Mouse (Mus musculus): ENCODE results near the gene Mmp23. TPM values are rescaled to one million over a fixed set of nuclear protein-coding genes. Genes with fewer than 3 reads are reported as not detected.

Mmp23 gene
- polyA plus RNA-seq (2015; fragmentation: Nextera tagmentation; extraction: Ambion mirVana) = 56.6 and 63.4 TPM in 2 replicates

- Histone ChIP-seq H3K9ac (ENCODE audit: low read length) (peak within 1 kb of the TSS; percentile 81), H3K27ac (ENCODE audit: low read length) (peak within 1 kb of the TSS; percentile 79), H3K36me3 (ENCODE audit: control insufficient read depth, insufficient read depth) (peaks cover 26% of the 10 kb centered on the region), H3K4me3 (ENCODE audit: low read length) (peak within 1 kb of the TSS; percentile 61), H3K27me3 (ENCODE audit: control insufficient read depth, insufficient read depth, low read length) (peaks cover 23% of the 10 kb centered on the region), H3K4me2 (ENCODE audit: low read depth, low read length) (peak within 1 kb of the TSS; percentile 88), H3K4me1 (ENCODE audit: control insufficient read depth, insufficient read depth, low read length) (peaks cover 36% of the 10 kb centered on the region), H3K9me3 (replicated peaks; ENCODE audit: control insufficient read depth, low read length) (no peaks in the 10 kb centered on the region)
- ATAC-seq (replicated peaks; ENCODE audit: extremely low read depth, insufficient read depth, low FRiP score) = peak; percentile 60
- WGBS = under 1% methylated on average over 33 of the region's 33 CpGs
These were observed at the start of gene Mmp23 for GRCm38 (mm10) chr4:155653086-155653450. Gene Mmp23 (minus strand): TSS chr4:155653384.

- ATAC-seq (replicated peaks; ENCODE audit: extremely low read depth, insufficient read depth, low FRiP score) = no peak
- H3K9me3 ChIP-seq (replicated peaks; ENCODE audit: control insufficient read depth, low read length) = no peaks in the 10 kb centered on the region
- no peak overlapping the region for H3K4me3 ChIP-seq (ENCODE audit: low read length)
These were observed 47.2 kb upstream of the Mmp23 start for GRCm38 (mm10) chr4:155700425-155700824.

DNA sequence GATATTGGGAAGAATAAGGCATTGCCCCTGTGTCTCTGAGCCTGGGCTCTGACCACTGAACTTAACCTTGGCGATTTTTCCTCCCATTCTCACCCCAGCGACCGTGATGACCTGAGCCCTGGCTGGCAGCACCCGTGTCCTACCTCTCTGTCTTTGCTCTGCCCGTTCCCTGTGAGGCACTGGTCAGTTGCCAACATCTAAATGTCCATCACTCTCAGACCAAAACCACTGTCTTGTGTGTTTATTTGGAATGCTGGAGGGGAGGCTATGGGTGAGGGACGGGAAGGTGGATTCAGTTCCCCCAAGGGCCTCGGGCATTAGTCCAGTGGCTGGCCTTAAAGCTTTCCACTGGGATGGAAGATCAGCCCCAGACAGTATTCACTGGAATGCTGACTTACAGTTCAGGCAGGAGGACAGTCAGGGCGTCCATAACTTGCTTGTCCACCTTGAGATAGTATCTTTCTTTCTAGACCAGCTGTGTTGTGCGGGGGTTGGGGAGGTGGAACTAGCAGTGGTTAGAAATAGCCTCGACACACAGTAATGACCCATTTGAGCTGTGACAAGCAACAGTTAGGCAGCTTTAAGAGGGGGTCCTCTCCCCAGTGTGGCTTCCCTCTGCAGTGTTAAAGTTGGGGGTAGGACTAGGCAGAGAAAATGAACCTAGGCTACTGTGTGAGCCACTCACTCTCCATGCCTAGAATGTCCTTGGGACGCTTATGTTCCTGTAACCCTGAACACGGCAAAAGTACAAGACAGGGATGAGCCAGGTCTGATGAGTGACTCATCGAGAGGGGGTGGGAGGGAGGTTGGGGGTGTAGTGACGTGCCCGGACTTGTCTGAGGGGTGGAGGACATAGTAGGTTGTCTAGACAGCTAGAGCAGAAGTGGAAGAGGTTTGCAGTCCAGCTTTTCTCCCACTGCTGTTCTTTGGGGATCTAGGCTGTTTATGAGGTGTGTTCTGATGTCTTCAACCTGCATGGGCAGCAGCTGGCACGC lies 43.4 kb upstream of the Mmp23 start:
- H3K36me3 ChIP-seq (ENCODE audit: control insufficient read depth, insufficient read depth) = no peaks in the 10 kb centered on the region
- 0 out of 2 replicates have a peak, but pooled peaks cover 5% of the 10 kb centered on the region for H3K27me3 ChIP-seq (ENCODE audit: control insufficient read depth, insufficient read depth, low read length)
- no peak overlapping the region for H3K9ac ChIP-seq (ENCODE audit: low read length)
- no peak overlapping the region for H3K27ac ChIP-seq (ENCODE audit: low read length)
- WGBS = 62% methylated on average over 16 of the region's 16 CpGs
- H3K4me1 ChIP-seq (ENCODE audit: control insufficient read depth, insufficient read depth, low read length) = no peaks in the 10 kb centered on the region
- no peaks in the 10 kb centered on the region for H3K9me3 ChIP-seq (replicated peaks; ENCODE audit: control insufficient read depth, low read length)
- H3K4me3 ChIP-seq (ENCODE audit: low read length) = no peak overlapping the region
- no peak overlapping the region for H3K4me2 ChIP-seq (ENCODE audit: low read depth, low read length)
- ATAC-seq (replicated peaks; ENCODE audit: extremely low read depth, insufficient read depth, low FRiP score) = no peak

More at GRCm38 (mm10) chr4:155700425-155700824, 47.2 kb upstream of the Mmp23 start:
- H3K27ac ChIP-seq (ENCODE audit: low read length) = no peak overlapping the region
- H3K9ac ChIP-seq (ENCODE audit: low read length) = no peak overlapping the region
- H3K36me3 ChIP-seq (ENCODE audit: control insufficient read depth, insufficient read depth) = no peaks in the 10 kb centered on the region
- no peak overlapping the region for H3K4me2 ChIP-seq (ENCODE audit: low read depth, low read length)
- no peaks in the 10 kb centered on the region for H3K27me3 ChIP-seq (ENCODE audit: control insufficient read depth, insufficient read depth, low read length)
- H3K4me1 ChIP-seq (ENCODE audit: control insufficient read depth, insufficient read depth, low read length) = peaks cover 3% of the 10 kb centered on the region; the same call in 1 of the 2 replicates

- Histone ChIP-seq H3K4me1 (ENCODE audit: control insufficient read depth, insufficient read depth, low read length) (no peaks in the 10 kb centered on the region), H3K4me3 (ENCODE audit: low read length) (no peak overlapping the region), H3K9me3 (replicated peaks; ENCODE audit: control insufficient read depth, low read length) (no peaks in the 10 kb centered on the region), H3K27me3 (ENCODE audit: control insufficient read depth, insufficient read depth, low read length) (0 out of 2 replicates have a peak, but pooled peaks cover 7% of the 10 kb centered on the region), H3K27ac (ENCODE audit: low read length) (no peak overlapping the region), H3K36me3 (ENCODE audit: control insufficient read depth, insufficient read depth) (no peaks in the 10 kb centered on the region), H3K9ac (ENCODE audit: low read length) (no peak overlapping the region), H3K4me2 (ENCODE audit: low read depth, low read length) (peak overlapping the region; percentile 95; the same call in 1 of the 2 replicates)
- 91% methylated on average over 4 of the region's 4 CpGs for WGBS
- ATAC-seq (replicated peaks; ENCODE audit: extremely low read depth, insufficient read depth, low FRiP score) = no peak
These were observed 42.4 kb upstream of the Mmp23 start for GRCm38 (mm10) chr4:155695531-155696062.

DNA sequence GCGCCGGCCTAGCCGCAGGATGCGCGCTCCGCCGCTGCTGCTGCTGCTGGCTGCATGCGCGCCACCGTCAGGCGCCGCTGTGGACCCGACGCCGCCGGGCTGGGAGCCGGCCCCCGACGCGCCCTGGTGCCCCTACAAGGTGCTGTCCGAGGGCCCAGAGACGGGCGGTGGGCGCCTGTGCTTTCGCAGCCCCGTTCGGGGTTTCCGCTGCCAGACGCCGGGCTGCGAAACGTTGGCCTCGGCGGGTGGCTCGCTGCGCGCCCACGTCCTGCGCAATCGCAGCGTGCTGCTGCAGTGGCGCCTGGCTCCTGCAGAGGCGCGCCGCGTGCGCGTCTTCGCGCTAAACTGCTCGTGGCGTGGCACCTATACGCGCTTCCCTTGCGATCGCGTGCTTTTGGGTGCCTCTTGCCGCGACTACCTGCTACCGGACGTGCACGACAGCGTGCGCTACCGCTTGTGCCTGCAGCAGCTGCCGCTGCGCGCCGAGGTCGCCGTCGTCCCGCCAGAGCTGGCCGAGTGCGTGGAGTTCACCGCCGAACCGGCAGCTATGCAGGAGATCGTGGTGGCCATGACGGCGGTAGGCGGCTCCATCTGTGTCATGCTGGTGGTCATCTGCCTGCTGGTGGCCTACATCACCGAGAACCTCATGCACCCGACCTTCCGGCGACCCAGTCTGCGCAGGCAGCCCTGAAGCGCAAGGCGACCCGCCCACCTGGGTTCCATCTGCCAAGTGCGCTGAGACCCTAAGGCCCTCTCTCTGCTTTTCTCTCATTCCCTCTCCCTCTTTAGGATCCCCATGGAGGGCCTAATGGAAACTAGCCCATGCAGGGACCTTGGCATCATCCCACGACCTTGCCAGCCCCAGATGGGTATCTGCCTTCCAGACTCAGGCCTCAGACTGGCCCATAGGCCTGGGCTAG lies 41.6 kb upstream of the Mmp23 start:
- H3K4me1 ChIP-seq (ENCODE audit: control insufficient read depth, insufficient read depth, low read length) = no peaks in the 10 kb centered on the region
- H3K9me3 ChIP-seq (replicated peaks; ENCODE audit: control insufficient read depth, low read length) = no peaks in the 10 kb centered on the region
- no peaks in the 10 kb centered on the region for H3K36me3 ChIP-seq (ENCODE audit: control insufficient read depth, insufficient read depth)
- peak overlapping the region; percentile 79 for H3K9ac ChIP-seq (ENCODE audit: low read length)
- H3K4me3 ChIP-seq (ENCODE audit: low read length) = peak overlapping the region; percentile 79
- H3K4me2 ChIP-seq (ENCODE audit: low read depth, low read length) = peak overlapping the region; percentile 95
- 0 out of 2 replicates have a peak, but pooled peaks cover 7% of the 10 kb centered on the region for H3K27me3 ChIP-seq (ENCODE audit: control insufficient read depth, insufficient read depth, low read length)
- WGBS = 1% methylated on average over 92 of the region's 92 CpGs
- no peak overlapping the region for H3K27ac ChIP-seq (ENCODE audit: low read length)
- ATAC-seq (replicated peaks; ENCODE audit: extremely low read depth, insufficient read depth, low FRiP score) = peak; percentile 77

- no peaks in the 10 kb centered on the region for H3K36me3 ChIP-seq (ENCODE audit: control insufficient read depth, insufficient read depth)
- no peaks in the 10 kb centered on the region for H3K9me3 ChIP-seq (replicated peaks; ENCODE audit: control insufficient read depth, low read length)
- H3K4me1 ChIP-seq (ENCODE audit: control insufficient read depth, insufficient read depth, low read length) = no peaks in the 10 kb centered on the region
- under 1% methylated on average over 31 of the region's 47 CpGs for WGBS
- H3K4me2 ChIP-seq (ENCODE audit: low read depth, low read length) = peak within 1 kb of the TSS; percentile 95
- peak within 1 kb of the TSS; percentile 79 for H3K4me3 ChIP-seq (ENCODE audit: low read length)
- H3K27me3 ChIP-seq (ENCODE audit: control insufficient read depth, insufficient read depth, low read length) = 0 out of 2 replicates have a peak, but pooled peaks cover 7% of the 10 kb centered on the region
- peak within 1 kb of the TSS; percentile 79 for H3K9ac ChIP-seq (ENCODE audit: low read length)
- peak; percentile 74 for ATAC-seq (replicated peaks; ENCODE audit: extremely low read depth, insufficient read depth, low FRiP score)
- no peak within 1 kb of the TSS for H3K27ac ChIP-seq (ENCODE audit: low read length)
These were observed 40.9 kb upstream of the Mmp23 start, which contains the start of gene Fndc10 for GRCm38 (mm10) chr4:155694111-155694481. Gene Fndc10 (plus strand): TSS chr4:155694342.

DNA sequence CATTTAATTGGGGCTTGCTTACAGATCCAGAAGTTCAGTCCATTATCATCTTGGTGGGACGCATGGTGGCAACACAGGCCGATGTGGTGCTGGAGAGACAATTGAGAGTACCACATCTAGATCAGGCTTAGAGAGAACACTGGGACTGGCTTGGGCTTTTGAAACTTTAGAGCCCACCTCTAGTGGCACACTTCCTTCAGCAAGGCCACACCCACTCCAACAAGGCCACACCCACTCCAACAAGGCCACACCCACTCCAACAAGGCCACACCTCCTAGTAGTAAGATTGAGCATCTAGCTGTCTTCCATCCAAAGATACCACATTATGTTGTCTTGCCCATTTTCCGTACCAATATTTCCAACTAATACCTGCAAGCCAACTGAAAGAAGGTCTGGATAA lies 39.2 kb upstream of the Mmp23 start:
- Histone ChIP-seq H3K9ac (ENCODE audit: low read length) (no peak overlapping the region), H3K4me3 (ENCODE audit: low read length) (no peak overlapping the region), H3K4me2 (ENCODE audit: low read depth, low read length) (no peak overlapping the region), H3K9me3 (replicated peaks; ENCODE audit: control insufficient read depth, low read length) (no peaks in the 10 kb centered on the region), H3K27ac (ENCODE audit: low read length) (no peak overlapping the region), H3K4me1 (ENCODE audit: control insufficient read depth, insufficient read depth, low read length) (no peaks in the 10 kb centered on the region), H3K36me3 (ENCODE audit: control insufficient read depth, insufficient read depth) (no peaks in the 10 kb centered on the region), H3K27me3 (ENCODE audit: control insufficient read depth, insufficient read depth, low read length) (0 out of 2 replicates have a peak, but pooled peaks cover 7% of the 10 kb centered on the region)
- WGBS = 94% methylated on average over 3 of the region's 3 CpGs
- ATAC-seq (replicated peaks; ENCODE audit: extremely low read depth, insufficient read depth, low FRiP score) = no peak

GRCm38 (mm10) chr4:155690571-155691375 lies 37.6 kb upstream of the Mmp23 start:
- Histone ChIP-seq H3K36me3 (ENCODE audit: control insufficient read depth, insufficient read depth) (no peaks in the 10 kb centered on the region), H3K4me3 (ENCODE audit: low read length) (no peak overlapping the region), H3K9ac (ENCODE audit: low read length) (no peak overlapping the region), H3K9me3 (replicated peaks; ENCODE audit: control insufficient read depth, low read length) (no peaks in the 10 kb centered on the region), H3K4me2 (ENCODE audit: low read depth, low read length) (no peak overlapping the region), H3K27ac (ENCODE audit: low read length) (no peak overlapping the region), H3K27me3 (ENCODE audit: control insufficient read depth, insufficient read depth, low read length) (peaks cover 7% of the 10 kb centered on the region; the same call in 1 of the 2 replicates), H3K4me1 (ENCODE audit: control insufficient read depth, insufficient read depth, low read length) (no peaks in the 10 kb centered on the region)
- ATAC-seq (replicated peaks; ENCODE audit: extremely low read depth, insufficient read depth, low FRiP score) = no peak
- WGBS = 67% methylated on average over 12 of the region's 12 CpGs

Data from heart, embryonic 16.5 days (tissue).